Mouse (Mus musculus): ENCODE results near the gene Olfr971.
"Not testable (repeated sequence)": the region's sequence is repeated elsewhere in the genome, so short reads cannot be mapped to it uniquely, and the experiment has no call there.

Gene Olfr971

GRCm38 (mm10) chr9:39836576-39836975 is at the start of gene Olfr971:
TSS of gene Olfr971 (plus strand) at chr9:39836876.
- DNase-seq (ENCODE audit: low spot score in 2 of 2) = not testable (repeated sequence)

GRCm38 (mm10) chr9:39790558-39790957 is 46.1 kb upstream of the Olfr971 start, which contains the start of gene Olfr969:
TSS of gene Olfr969 (plus strand) at chr9:39790945.
- no peak for DNase-seq (ENCODE audit: low spot score in 2 of 2)

- DNase-seq (ENCODE audit: low spot score in 2 of 2) = no peak
Measured at GRCm38 (mm10) chr9:39808560-39808959, 28.1 kb upstream of the Olfr971 start, which contains the start of gene Olfr970. TSS of gene Olfr970 (plus strand) at chr9:39808860.

- no peak for DNase-seq (ENCODE audit: low spot score in 2 of 2)
Measured at GRCm38 (mm10) chr9:39866122-39866521, 29.4 kb downstream of the Olfr971 start, which contains the start of gene Olfr972. TSS of gene Olfr972 (plus strand) at chr9:39866422.

GRCm38 (mm10) chr9:39871986-39872385 is 35.3 kb downstream of the Olfr971 start:
- not testable (repeated sequence) for DNase-seq (ENCODE audit: low spot score in 2 of 2)

- DNase-seq (ENCODE audit: low spot score in 2 of 2) = not testable (repeated sequence)
Measured at GRCm38 (mm10) chr9:39877541-39878396, 41.1 kb downstream of the Olfr971 start.

Data from thymus, postnatal 10 days (tissue).